Mouse (Mus musculus) lung, postnatal 0 days (tissue): ENCODE data around the gene Snorc. TPM values are rescaled to one million over a fixed set of nuclear protein-coding genes. Genes with fewer than 3 reads are reported as not detected.
"Not testable (repeated sequence)": the region's sequence is repeated elsewhere in the genome, so short reads cannot be mapped to it uniquely, and the experiment has no call there.

Source experiments
- ATAC-seq: fragments of 200-750 bp; cut with Nextera tagmentation; 2 replicates; pipeline ENCODE4 v1.8.0; 2017; ENCODE audit warnings: moderate library complexity
- DNase-seq: peaks from one replicate; pipeline ENCODE4 v3.0.0-alpha.2; 2016; ENCODE audit warnings: low spot score
- H3K27ac ChIP-seq: fragments of 300-500 bp; sonication (generic); 2 replicates; pipeline ENCODE4 v1.5.1; 2014; ENCODE audit warnings: antibody characterized with exemption, mild to moderate bottlenecking, low read length, mixed read lengths
- H3K27me3 ChIP-seq: fragments of 300-500 bp; sonication (generic); replicated peaks from 2 replicates; pipeline ENCODE4 v1.6.1; 2014; ENCODE audit warnings: low read length, mixed read lengths; ENCODE audit not compliant: insufficient read depth
- H3K36me3 ChIP-seq: fragments of 300-500 bp; sonication (generic); 2 replicates; pipeline ENCODE4 v1.6.1; 2014; ENCODE audit warnings: low read length, mixed read lengths; ENCODE audit not compliant: insufficient read depth
- H3K4me1 ChIP-seq: fragments of 300-500 bp; sonication (generic); 2 replicates; pipeline ENCODE4 v1.6.1; 2014; ENCODE audit warnings: antibody characterized with exemption, low read depth, low read length, mixed read lengths; ENCODE audit not compliant: insufficient read depth
- H3K4me2 ChIP-seq: fragments of 300-500 bp; sonication (generic); replicated peaks from 2 replicates; pipeline ENCODE4 v1.6.1; 2014; ENCODE audit warnings: low read depth, mild to moderate bottlenecking, low read length, moderate library complexity, mixed read lengths
- H3K4me3 ChIP-seq: fragments of 300-500 bp; sonication (generic); 2 replicates; pipeline ENCODE4 v1.5.1; 2014; ENCODE audit warnings: low read depth, low read length
- H3K9ac ChIP-seq: fragments of 300-500 bp; sonication (generic); replicated peaks from 2 replicates; pipeline ENCODE4 v1.6.1; 2014; ENCODE audit warnings: low read depth, mild to moderate bottlenecking
- H3K9me3 ChIP-seq: fragments of 300-500 bp; sonication (generic); 2 replicates; pipeline ENCODE4 v1.6.1; 2016; ENCODE audit warnings: low read length, mixed read lengths
- CTCF ChIP-seq: IDR thresholded peaks from 2 replicates; pipeline ENCODE4 v1.5.1; 2016; ENCODE audit warnings: antibody characterized with exemption, mild to moderate bottlenecking
- EP300 ChIP-seq: IDR thresholded peaks from 2 replicates; pipeline ENCODE4 v1.6.1; 2016; ENCODE audit warnings: antibody characterized with exemption, mild to moderate bottlenecking, control low read depth
- WGBS: fragments of 180-500 bp; shearing (Covaris S2); extraction: QIAGEN DNeasy Blood & Tissue Kit; methylation state at CpG from one replicate; pipeline ENCODE4 v1.1.7; 2014; 5-methylcytosine and 5-hydroxymethylcytosine counted together
- polyA plus RNA-seq: library from polyadenylated mRNA; unstranded; fragments of >200 nt; fragmentation: Nextera tagmentation; extraction: Ambion mirVana; gene quantifications from 2 replicates; pipeline ENCODE4 v1.2.1, GENCODE M21; 2015

The Snorc gene
- not detected in 2 replicates for polyA plus RNA-seq

- H3K9me3 ChIP-seq, ATAC-seq, H3K4me2 ChIP-seq, H3K27me3 ChIP-seq, DNase-seq, H3K9ac ChIP-seq, H3K4me1 ChIP-seq, H3K4me3 ChIP-seq, H3K36me3 ChIP-seq, H3K27ac ChIP-seq: not testable (repeated sequence)
- whole genome bisulfite sequencing: 47% methylated on average over 9 of the region's 10 CpGs
Observed at GRCm38 (mm10) chr1:87469971-87470370, at the start of gene Snorc. TSS of gene Snorc (plus strand) at chr1:87470271.

DNA sequence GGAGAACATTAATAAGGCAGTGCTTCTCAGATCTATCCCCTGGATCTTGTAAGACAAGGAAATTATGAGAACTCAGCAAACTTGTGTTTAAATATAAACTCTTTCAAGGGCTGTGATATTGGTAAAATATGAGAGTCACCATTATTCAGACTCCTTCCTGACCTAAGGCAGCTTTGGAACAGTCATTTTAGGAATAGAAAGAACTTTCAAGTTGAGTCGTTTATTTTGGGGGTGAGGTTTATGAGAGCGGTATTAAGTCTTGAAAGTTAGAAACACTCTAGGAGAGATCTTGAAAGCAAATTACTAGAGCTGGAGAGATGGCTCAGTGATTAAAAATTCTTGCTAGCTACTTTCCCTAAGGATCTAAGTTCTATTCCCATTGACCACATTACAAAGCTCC, 34.9 kb upstream of the Snorc start:
- H3K27ac ChIP-seq: no peak overlapping the region
- no peak overlapping the region for H3K9ac ChIP-seq
- H3K9me3 ChIP-seq: no peaks in the 10 kb centered on the region
- 65% methylated on average over 2 of the region's 2 CpGs for WGBS
- ATAC-seq (no peak), DNase-seq (no peak)
- no peaks in the 10 kb centered on the region for H3K4me1 ChIP-seq
- no peak overlapping the region for H3K4me3 ChIP-seq
- H3K36me3 ChIP-seq: peaks cover 36% of the 10 kb centered on the region; the same call in 1 of the 2 replicates
- no peak overlapping the region for H3K4me2 ChIP-seq
- no peaks in the 10 kb centered on the region for H3K27me3 ChIP-seq
- TF ChIP-seq CTCF (no peak), EP300 (no peak)

DNA sequence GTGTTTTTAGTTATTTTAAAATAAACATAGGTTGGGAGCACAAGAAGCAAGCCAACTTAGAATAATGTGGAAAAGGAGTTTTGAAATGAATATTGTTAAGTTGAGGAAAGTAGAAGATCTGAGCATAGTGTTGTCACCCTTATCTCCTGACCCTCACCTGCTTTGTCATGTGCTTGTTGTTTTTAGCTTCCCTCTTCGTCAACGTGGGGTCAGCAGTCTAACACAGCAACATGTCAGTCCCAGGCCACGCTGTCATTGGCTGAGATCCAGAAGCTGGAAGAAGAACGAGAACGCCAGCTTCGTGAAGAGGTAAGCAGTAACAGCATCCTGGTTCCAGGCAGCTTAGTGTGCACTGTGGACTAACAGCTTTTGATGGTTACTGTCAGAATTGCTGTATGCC, 33.5 kb upstream of the Snorc start:
- Histone ChIP-seq H3K27me3 (no peaks in the 10 kb centered on the region), H3K4me3 (no peak overlapping the region), H3K4me1 (no peaks in the 10 kb centered on the region), H3K36me3 (peaks cover 43% of the 10 kb centered on the region; the same call in 1 of the 2 replicates), H3K4me2 (no peak overlapping the region), H3K9me3 (no peaks in the 10 kb centered on the region), H3K27ac (no peak overlapping the region), H3K9ac (no peak overlapping the region)
- TF ChIP-seq EP300: no peak
- no peak for TF ChIP-seq CTCF
- 47% methylated on average over 6 of the region's 6 CpGs for WGBS
- ATAC-seq (no peak), DNase-seq (no peak)

DNA sequence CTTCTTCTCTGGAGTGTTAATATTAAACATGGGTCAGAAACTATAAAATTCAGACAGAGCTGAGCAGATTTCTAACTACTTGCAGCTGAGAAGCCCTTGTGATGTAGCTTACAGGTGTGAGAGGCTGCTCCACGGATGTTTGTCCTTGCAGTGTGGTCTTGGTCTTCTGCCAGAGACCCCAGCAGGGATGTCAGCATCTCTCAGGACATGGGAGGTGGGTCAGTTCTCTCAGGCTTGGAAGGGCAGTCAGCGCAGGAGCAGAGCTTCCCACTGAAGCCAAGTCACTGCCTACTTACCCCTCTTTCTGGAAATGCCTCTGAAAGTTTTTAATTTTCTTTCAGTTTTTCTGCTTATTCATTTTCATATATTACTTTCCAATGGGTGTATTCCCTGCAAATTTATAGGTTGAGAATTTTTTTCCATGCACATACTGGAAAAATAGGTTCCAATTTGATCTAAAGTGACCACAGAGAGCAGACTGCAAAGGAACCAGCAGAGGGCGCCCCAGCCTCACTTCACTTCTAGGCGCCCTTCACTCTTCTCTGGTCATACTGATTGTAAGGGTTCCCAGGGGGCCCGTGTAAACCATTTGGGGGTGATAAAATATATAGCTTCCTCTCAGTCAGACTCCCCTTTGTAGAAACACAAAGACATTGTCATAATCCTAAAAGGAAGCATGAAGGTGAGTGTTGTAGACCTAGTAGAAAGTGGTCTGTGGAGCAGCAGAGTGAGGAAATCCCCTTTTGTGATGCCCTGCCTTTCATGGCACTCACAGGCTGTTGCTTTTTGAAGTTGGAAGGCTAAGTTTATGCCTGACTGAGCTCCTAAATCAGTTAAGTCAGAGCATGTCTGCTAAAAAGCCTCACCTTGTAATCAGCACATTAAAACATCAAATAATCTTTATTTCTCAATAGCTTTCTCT, 22.6 kb upstream of the Snorc start:
- Histone ChIP-seq H3K27me3 (no peaks in the 10 kb centered on the region), H3K4me2 (no peak overlapping the region), H3K4me1 (no peaks in the 10 kb centered on the region), H3K9me3 (no peaks in the 10 kb centered on the region), H3K4me3 (no peak overlapping the region), H3K36me3 (peaks cover 39% of the 10 kb centered on the region), H3K9ac (no peak overlapping the region), H3K27ac (no peak overlapping the region)
- ATAC-seq (no peak), DNase-seq (peak; percentile 68)
- WGBS: 37% methylated on average over 5 of the region's 5 CpGs
- TF ChIP-seq CTCF: peak; percentile 77
- TF ChIP-seq EP300: no peak

- Histone ChIP-seq H3K36me3 (peaks cover 30% of the 10 kb centered on the region), H3K9me3 (no peaks in the 10 kb centered on the region), H3K27me3 (no peaks in the 10 kb centered on the region), H3K9ac (no peak overlapping the region), H3K27ac (no peak overlapping the region), H3K4me2 (no peak overlapping the region), H3K4me3 (no peak overlapping the region), H3K4me1 (no peaks in the 10 kb centered on the region)
- DNase-seq (no peak), ATAC-seq (no peak)
- TF ChIP-seq CTCF (no peak), EP300 (no peak)
- 82% methylated on average over 4 of the region's 4 CpGs for WGBS
Observed at GRCm38 (mm10) chr1:87449432-87449831, 20.6 kb upstream of the Snorc start.

- Histone ChIP-seq H3K4me1 (no peaks in the 10 kb centered on the region), H3K27me3 (no peaks in the 10 kb centered on the region), H3K4me3 (no peak overlapping the region), H3K36me3 (no peaks in the 10 kb centered on the region), H3K9me3 (no peaks in the 10 kb centered on the region), H3K9ac (no peak overlapping the region), H3K27ac (no peak overlapping the region), H3K4me2 (no peak overlapping the region)
- no peak for DNase-seq
- TF ChIP-seq CTCF (no peak), EP300 (no peak)
- no peak for ATAC-seq
- WGBS: 100% methylated on average over 1 of the region's 1 CpGs
Observed at GRCm38 (mm10) chr1:87456425-87456824, 13.6 kb upstream of the Snorc start.
